Mouse (Mus musculus): ENCODE results near the gene Olfr1423.

DNA sequence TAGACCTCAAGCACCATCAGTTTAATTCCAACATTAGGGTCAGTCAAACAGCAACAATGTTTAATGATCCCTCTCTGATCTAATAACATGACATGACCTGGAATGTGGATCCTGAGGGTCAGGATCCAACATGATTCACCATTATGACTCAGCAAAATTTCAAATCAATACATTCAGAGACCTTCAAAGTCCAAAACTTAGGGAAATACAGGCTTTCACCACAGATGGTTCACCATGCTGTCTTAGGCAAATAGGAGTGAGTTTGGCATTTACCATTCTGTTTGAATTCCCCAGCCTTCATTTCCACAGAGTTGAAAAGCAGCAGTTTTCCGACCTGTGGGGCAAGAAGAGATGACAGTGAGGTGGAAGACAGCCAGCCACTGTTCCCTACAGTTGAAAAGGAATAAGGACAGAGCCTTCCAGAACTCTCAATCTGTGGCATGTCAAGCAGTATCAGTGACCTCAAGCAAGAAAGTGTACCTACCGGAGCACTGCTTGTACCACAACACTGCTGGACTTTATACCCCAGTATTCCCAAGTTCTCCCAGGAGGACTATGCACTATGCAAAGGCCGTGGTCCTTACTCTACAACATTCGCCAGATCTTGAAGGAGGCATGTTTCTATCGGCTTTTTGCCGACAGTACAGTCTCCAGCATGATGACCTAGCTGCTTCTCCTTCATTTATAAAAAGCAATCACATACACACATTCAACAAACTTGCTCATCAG, 46.2 kb downstream of the Olfr1423 start:
- no peak for TF ChIP-seq CTCF (IDR thresholded peaks at IDR 0.05; ENCODE audit: extremely low read depth, insufficient read depth, insufficient read length, insufficient replicate concordance)
- no peak for TF ChIP-seq POLR2A (IDR thresholded peaks at IDR 0.05; ENCODE audit: low read depth, low read length)
